Mouse (Mus musculus): Measurements from ENCODE around the gene Cox8a.

DNA sequence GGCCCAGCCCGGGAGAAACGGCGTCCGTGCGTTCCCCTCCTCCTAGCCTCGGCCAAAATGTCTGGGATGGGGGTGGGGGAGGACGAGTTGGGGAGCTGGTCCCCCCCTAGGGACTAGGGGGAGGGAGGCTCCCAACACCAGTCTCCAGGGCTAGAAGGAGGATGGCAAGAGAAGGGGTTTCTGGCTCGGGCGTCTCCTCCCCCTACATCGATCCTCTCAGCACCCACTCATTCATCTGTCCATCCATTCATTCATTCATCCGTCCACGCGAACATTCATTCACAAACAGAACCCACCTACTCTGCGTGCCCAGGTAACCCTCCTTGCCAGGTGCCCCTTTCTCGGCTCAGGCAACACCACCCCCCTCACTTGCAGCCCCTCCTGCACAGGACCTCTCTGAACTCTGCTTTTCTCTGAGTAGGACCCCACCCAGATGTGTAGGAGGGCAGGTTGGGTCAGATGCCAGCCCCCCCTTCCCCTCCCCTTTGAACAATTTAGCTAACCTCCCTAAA is 51.2 kb downstream of the Cox8a start:
- TF ChIP-seq GATA1 (IDR thresholded peaks at IDR 0.05; ENCODE audit: low read length) (no peak), TAL1 (IDR thresholded peaks at IDR 0.05; ENCODE audit: low read length) (no peak)

Measured in erythroblast, embryonic 14.5 days (primary cell).